Mouse (Mus musculus) bone marrow, adult 2 months (tissue): ENCODE measurements around the gene Pls1.

ENCODE experiments used
- CTCF ChIP-seq: fragments of 200-500 bp; IDR thresholded peaks from 2 replicates; pipeline ENCODE4 v1.5.1; 2011; ENCODE audit warnings: low read length, control low read depth; ENCODE audit not compliant: control insufficient read depth, insufficient read depth
- POLR2A ChIP-seq: fragments of 200-500 bp; IDR thresholded peaks from 2 replicates; pipeline ENCODE4 v1.6.1; 2011; ENCODE audit warnings: low read depth, mild to moderate bottlenecking, control low read depth, low read length, borderline replicate concordance; ENCODE audit not compliant: control insufficient read depth

DNA sequence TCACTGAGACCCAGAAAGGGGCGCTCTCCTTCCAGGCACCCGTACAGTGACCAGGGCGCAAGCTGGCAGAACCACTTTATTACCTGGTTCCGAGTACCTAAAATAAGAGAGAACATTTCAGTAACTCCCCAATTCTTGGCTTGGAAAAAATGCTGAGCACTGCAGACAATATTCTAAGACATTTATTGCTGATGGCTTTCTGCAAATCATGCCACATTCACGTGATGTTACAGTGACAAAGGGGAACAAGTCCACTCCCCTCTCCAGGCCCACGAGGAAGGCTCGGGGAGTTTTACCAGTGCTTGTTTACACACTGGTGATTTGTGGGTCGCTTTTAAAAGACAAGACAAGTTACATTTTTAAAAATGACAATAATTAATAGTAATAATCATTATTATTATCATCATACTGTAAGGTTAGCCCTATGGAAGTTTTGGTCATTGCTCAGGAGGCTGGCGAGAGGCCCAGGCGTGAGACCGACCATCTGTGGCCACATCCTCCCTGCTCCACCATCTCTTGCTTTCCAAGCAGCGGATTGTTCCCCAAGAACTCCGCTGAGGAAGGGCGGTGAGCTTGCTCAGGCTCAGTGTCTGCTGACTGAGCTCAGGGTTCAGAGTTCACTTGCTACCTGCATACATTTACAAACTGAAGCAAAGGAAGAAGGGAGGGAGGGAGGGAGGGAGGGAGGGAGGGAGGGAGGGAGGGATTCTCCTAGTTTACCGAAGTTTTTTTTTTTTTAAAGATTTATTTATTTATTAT, 50.9 kb downstream of the Pls1 start:
- no peak for TF ChIP-seq CTCF
- no peak for TF ChIP-seq POLR2A
